Mouse (Mus musculus) heart, postnatal 25 days (tissue): ENCODE data around the gene Nsd1. TPM values are rescaled to one million over a fixed set of nuclear protein-coding genes. Genes with fewer than 3 reads are reported as not detected.

ENCODE experiments used
- DNase-seq: peaks from one replicate; pipeline ENCODE4 v3.0.0; 2022; ENCODE audit warnings: low spot score
- intact Hi-C: fragments of 180-260 bp; cut with DNase I; formaldehyde crosslinking; loops from one replicate; pipeline ENCODE4 v1.15.1; 2025
- total RNA-seq, 2 experiments: library from RNA; stranded (reverse); gene quantifications; 2 replicates each; pipeline ENCODE4 v1.2.3; 2021

Gene Nsd1
- total RNA-seq: 10 to 100 TPM; 59.1 to 65.4 TPM

GRCm38 (mm10) chr13:55209649-55210192 lies at the start of gene Nsd1:
Gene Nsd1, plus strand, starts transcription at chr13:55209782.
- intact Hi-C loops: loop anchor here (2.0 to 5.0 kb wide), 2 partner anchors 17 to 48 kb away; no protein-coding TSS in a partner anchor

GRCm38 (mm10) chr13:55162365-55162764 lies 47.2 kb upstream of the Nsd1 start:
- no peak for DNase-seq
- intact Hi-C loops: no loop called here

More at GRCm38 (mm10) chr13:55209649-55210192, at the start of gene Nsd1:
- DNase-seq: no peak

GRCm38 (mm10) chr13:55163553-55163952 lies 46.0 kb upstream of the Nsd1 start:
- DNase-seq: no peak
- intact Hi-C loops: no loop called here

GRCm38 (mm10) chr13:55165831-55166339 lies 43.7 kb upstream of the Nsd1 start:
- DNase-seq: no peak
- intact Hi-C loops: no loop called here

- DNase-seq: no peak
- intact Hi-C loops: no loop called here
Observed at GRCm38 (mm10) chr13:55166806-55167725, 42.5 kb upstream of the Nsd1 start.

- intact Hi-C loops: no loop called here
Observed at GRCm38 (mm10) chr13:55167798-55168197, 41.8 kb upstream of the Nsd1 start.

GRCm38 (mm10) chr13:55168255-55168654 lies 41.3 kb upstream of the Nsd1 start:
- intact Hi-C loops: no loop called here
- DNase-seq: no peak

More at GRCm38 (mm10) chr13:55167798-55168197, 41.8 kb upstream of the Nsd1 start:
- no peak for DNase-seq

GRCm38 (mm10) chr13:55168958-55169369 lies 40.6 kb upstream of the Nsd1 start:
- intact Hi-C loops: no loop called here
- peak; percentile 72 for DNase-seq

- intact Hi-C loops: no loop called here
- DNase-seq: peak; percentile 47
Observed at GRCm38 (mm10) chr13:55171517-55172335, 37.9 kb upstream of the Nsd1 start.

GRCm38 (mm10) chr13:55172336-55172770 lies 37.2 kb upstream of the Nsd1 start:
- intact Hi-C loops: no loop called here
- no peak for DNase-seq

- intact Hi-C loops: no loop called here
- no peak for DNase-seq
Observed at GRCm38 (mm10) chr13:55174347-55174746, 35.2 kb upstream of the Nsd1 start.

- intact Hi-C loops: no loop called here
- no peak for DNase-seq
Observed at GRCm38 (mm10) chr13:55176265-55176664, 33.3 kb upstream of the Nsd1 start.

GRCm38 (mm10) chr13:55177903-55178496 lies 31.6 kb upstream of the Nsd1 start:
- intact Hi-C loops: loop anchor here (2.0 kb wide), 3 partner anchors 43 to 377 kb away; no protein-coding TSS in a partner anchor

GRCm38 (mm10) chr13:55178556-55178955 lies 31.0 kb upstream of the Nsd1 start:
- intact Hi-C loops: loop anchor here (2.0 kb wide), 3 partner anchors 44 to 378 kb away; no protein-coding TSS in a partner anchor
- no peak for DNase-seq

More at GRCm38 (mm10) chr13:55177903-55178496, 31.6 kb upstream of the Nsd1 start:
- DNase-seq: peak; percentile 47

GRCm38 (mm10) chr13:55179591-55179990 lies 30.0 kb upstream of the Nsd1 start:
- DNase-seq: no peak
- intact Hi-C loops: loop anchor here (2.0 kb wide), 3 partner anchors 45 to 379 kb away; no protein-coding TSS in a partner anchor

GRCm38 (mm10) chr13:55181786-55182172 lies 27.8 kb upstream of the Nsd1 start:
- intact Hi-C loops: loop anchor here (2.0 to 5.0 kb wide), 3 partner anchors 31 to 77 kb away; no protein-coding TSS in a partner anchor
- DNase-seq: no peak

GRCm38 (mm10) chr13:55182173-55182894 lies 27.2 kb upstream of the Nsd1 start:
- intact Hi-C loops: loop anchor here (2.0 to 5.0 kb wide), 3 partner anchors 30 to 76 kb away; no protein-coding TSS in a partner anchor
- DNase-seq: peak; percentile 61

- intact Hi-C loops: loop anchor here (2.0 to 5.0 kb wide), 3 partner anchors 29 to 75 kb away; no protein-coding TSS in a partner anchor
- no peak for DNase-seq
Observed at GRCm38 (mm10) chr13:55183382-55183781, 26.2 kb upstream of the Nsd1 start.
